Mouse (Mus musculus) stomach, embryonic 16.5 days (tissue): ENCODE results near the gene Spin1. TPM values are rescaled to one million over a fixed set of nuclear protein-coding genes. Genes with fewer than 3 reads are reported as not detected.

ENCODE experiments used
- ATAC-seq: fragments of 200-750 bp; cut with Nextera tagmentation; 2 replicates; pipeline ENCODE4 v1.8.0; 2017; ENCODE audit warnings: moderate number of reproducible peaks, moderate TSS enrichment; ENCODE audit not compliant: insufficient read depth, low FRiP score
- H3K27ac ChIP-seq: fragments of 300-500 bp; sonication (generic); 2 replicates; pipeline ENCODE4 v1.5.1; 2014; ENCODE audit warnings: low read length
- H3K27me3 ChIP-seq: fragments of 300-500 bp; sonication (generic); 2 replicates; pipeline ENCODE4 v1.6.1; 2014; ENCODE audit warnings: low read length, control low read depth, mixed read lengths; ENCODE audit not compliant: control insufficient read depth, insufficient read depth
- H3K36me3 ChIP-seq: fragments of 300-500 bp; sonication (generic); 2 replicates; pipeline ENCODE4 v1.6.1; 2014; ENCODE audit warnings: low read length; ENCODE audit not compliant: control insufficient read depth, insufficient read depth
- H3K4me1 ChIP-seq: fragments of 300-500 bp; sonication (generic); 2 replicates; pipeline ENCODE4 v1.6.1; 2014; ENCODE audit warnings: low read length, control low read depth, mixed read lengths; ENCODE audit not compliant: control insufficient read depth, insufficient read depth
- H3K4me2 ChIP-seq: fragments of 300-500 bp; sonication (generic); 2 replicates; pipeline ENCODE4 v1.6.1; 2014; ENCODE audit warnings: low read depth, low read length, mixed read lengths
- H3K4me3 ChIP-seq: fragments of 300-500 bp; sonication (generic); replicated peaks from 2 replicates; pipeline ENCODE4 v1.5.1; 2014; ENCODE audit warnings: mild to moderate bottlenecking, low read length
- H3K9ac ChIP-seq: fragments of 300-500 bp; sonication (generic); 2 replicates; pipeline ENCODE4 v1.6.1; 2014; ENCODE audit warnings: low read length
- H3K9me3 ChIP-seq: fragments of 300-500 bp; sonication (generic); replicated peaks from 2 replicates; pipeline ENCODE4 v1.6.1; 2016; ENCODE audit warnings: low read length, control low read depth; ENCODE audit not compliant: control insufficient read depth
- WGBS: fragments of 180-500 bp; shearing (Covaris S2); extraction: QIAGEN DNeasy Blood & Tissue Kit; methylation state at CpG from one replicate; pipeline ENCODE4 v1.1.7; 2014; 5-methylcytosine and 5-hydroxymethylcytosine counted together
- polyA plus RNA-seq: library from polyadenylated mRNA; unstranded; fragments of >200 nt; fragmentation: Nextera tagmentation; extraction: Ambion mirVana; gene quantifications from 2 replicates; pipeline ENCODE4 v1.2.1, GENCODE M21; 2015

The Spin1 gene
- polyA plus RNA-seq, 1 experiment from 2014 or later, result 64.8 TPM

- H3K27ac ChIP-seq, result 0 out of 2 replicates have a peak overlapping the region, but pooled peaks have one; percentile 10
- no peak overlapping the region for H3K4me2 ChIP-seq
- no peak overlapping the region for H3K4me3 ChIP-seq
- H3K9me3 ChIP-seq, result no peaks in the 10 kb centered on the region
- H3K27me3 ChIP-seq, result no peaks in the 10 kb centered on the region
- ATAC-seq, result peak; percentile 47; the same call in 1 of the 2 replicates
- peaks cover 8% of the 10 kb centered on the region; the same call in 1 of the 2 replicates for H3K36me3 ChIP-seq
- peaks cover 3% of the 10 kb centered on the region; the same call in 1 of the 2 replicates for H3K4me1 ChIP-seq
- no peak overlapping the region for H3K9ac ChIP-seq
Measured at GRCm38 (mm10) chr13:51137702-51138031, 37.0 kb downstream of the Spin1 start.

DNA sequence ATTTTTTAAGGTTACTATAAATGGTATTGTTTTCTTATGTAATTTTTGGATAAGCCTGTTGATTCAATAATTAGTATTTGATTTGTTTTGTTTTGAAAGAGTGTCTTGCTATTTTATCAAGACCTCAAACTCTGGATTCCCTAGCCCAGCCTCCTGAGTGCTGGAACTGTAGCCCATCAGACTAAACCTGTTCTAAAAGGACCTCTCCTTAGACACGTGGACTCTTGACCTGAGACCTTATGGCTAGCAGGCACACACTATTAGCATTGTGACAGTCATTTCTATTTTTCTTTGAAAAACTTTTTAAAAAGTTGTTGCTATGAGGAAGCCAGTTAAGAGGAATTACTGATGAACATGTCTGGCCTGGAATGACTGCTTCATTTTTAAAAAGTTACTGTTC is 46.4 kb downstream of the Spin1 start:
- Histone ChIP-seq H3K4me2 (no peak overlapping the region), H3K4me3 (no peak overlapping the region), H3K27me3 (no peaks in the 10 kb centered on the region), H3K27ac (no peak overlapping the region), H3K9ac (no peak overlapping the region), H3K36me3 (peaks cover 9% of the 10 kb centered on the region; the same call in 1 of the 2 replicates), H3K9me3 (no peaks in the 10 kb centered on the region), H3K4me1 (peaks cover 6% of the 10 kb centered on the region; the same call in 1 of the 2 replicates)
- 47% methylated on average over 1 of the region's 1 CpGs for WGBS
- no peak for ATAC-seq

DNA sequence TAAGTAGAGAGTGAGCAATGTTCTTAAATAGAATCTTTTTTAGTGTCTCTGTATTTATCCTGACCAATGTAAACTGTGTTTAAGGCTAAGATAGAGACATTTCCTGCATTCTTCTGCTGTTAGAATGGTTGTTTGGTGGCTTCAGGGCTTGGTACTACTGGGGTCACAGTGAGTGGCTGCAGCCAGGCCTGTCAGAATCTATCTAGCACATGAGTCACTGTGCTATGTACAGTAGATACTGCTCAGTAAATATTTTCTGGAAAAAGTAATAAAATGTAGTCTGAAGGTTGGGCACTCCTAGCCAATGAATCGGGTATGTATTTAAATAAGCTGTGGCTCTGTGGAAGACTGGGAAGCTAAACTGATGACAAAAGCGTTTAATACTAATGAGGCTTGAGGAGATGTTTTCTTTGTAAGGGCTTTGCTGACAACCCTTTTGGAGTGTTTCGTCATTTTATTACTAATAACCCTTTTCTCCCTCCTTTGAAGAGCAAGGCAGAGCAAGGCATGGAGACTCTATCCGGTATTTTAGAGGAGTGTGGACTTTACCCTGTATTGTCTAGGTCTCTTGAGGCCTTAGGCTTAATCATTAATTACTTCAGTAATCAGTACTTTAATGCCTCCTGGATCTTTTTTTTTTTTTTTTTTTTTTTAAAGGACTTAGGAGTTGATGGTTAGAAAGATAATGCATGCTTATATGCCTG is 52.4 kb downstream of the Spin1 start:
- Histone ChIP-seq H3K9me3 (no peaks in the 10 kb centered on the region), H3K27ac (peak overlapping the region; percentile 78), H3K36me3 (peaks cover 5% of the 10 kb centered on the region; the same call in 1 of the 2 replicates), H3K4me2 (no peak overlapping the region), H3K4me1 (peaks cover 3% of the 10 kb centered on the region; the same call in 1 of the 2 replicates), H3K4me3 (no peak overlapping the region), H3K9ac (no peak overlapping the region), H3K27me3 (no peaks in the 10 kb centered on the region)
- peak; percentile 86 for ATAC-seq
- WGBS, result 70% methylated on average over 4 of the region's 4 CpGs

- peaks cover 5% of the 10 kb centered on the region; the same call in 1 of the 2 replicates for H3K36me3 ChIP-seq
- WGBS, result 70% methylated on average over 4 of the region's 4 CpGs
- no peaks in the 10 kb centered on the region for H3K9me3 ChIP-seq
- H3K4me2 ChIP-seq, result no peak overlapping the region
- no peak overlapping the region for H3K9ac ChIP-seq
- H3K4me3 ChIP-seq, result no peak overlapping the region
- peaks cover 3% of the 10 kb centered on the region; the same call in 1 of the 2 replicates for H3K4me1 ChIP-seq
- H3K27me3 ChIP-seq, result no peaks in the 10 kb centered on the region
- peak; percentile 56; the same call in 1 of the 2 replicates for ATAC-seq
- H3K27ac ChIP-seq, result peak overlapping the region; percentile 78
Measured at GRCm38 (mm10) chr13:51153670-51154030, 53.0 kb downstream of the Spin1 start.

GRCm38 (mm10) chr13:51155178-51156013 is 54.7 kb downstream of the Spin1 start:
- Histone ChIP-seq H3K9ac (no peak overlapping the region), H3K4me2 (no peak overlapping the region), H3K27me3 (no peaks in the 10 kb centered on the region), H3K36me3 (no peaks in the 10 kb centered on the region; the same call in 1 of the 2 replicates), H3K27ac (peak overlapping the region; percentile 69), H3K4me1 (peaks cover 3% of the 10 kb centered on the region; the same call in 1 of the 2 replicates), H3K4me3 (no peak overlapping the region), H3K9me3 (no peaks in the 10 kb centered on the region)
- 70% methylated on average over 15 of the region's 15 CpGs for WGBS
- ATAC-seq, result no peak

- peaks cover 3% of the 10 kb centered on the region; the same call in 1 of the 2 replicates for H3K4me1 ChIP-seq
- no peak overlapping the region for H3K4me3 ChIP-seq
- no peak for ATAC-seq
- no peaks in the 10 kb centered on the region; the same call in 1 of the 2 replicates for H3K36me3 ChIP-seq
- no peak overlapping the region for H3K4me2 ChIP-seq
- 91% methylated on average over 6 of the region's 6 CpGs for WGBS
- H3K27ac ChIP-seq, result peak overlapping the region; percentile 69; the same call in 1 of the 2 replicates
- no peak overlapping the region for H3K9ac ChIP-seq
- no peaks in the 10 kb centered on the region for H3K27me3 ChIP-seq
- H3K9me3 ChIP-seq, result no peaks in the 10 kb centered on the region
Measured at GRCm38 (mm10) chr13:51156014-51156386, 55.3 kb downstream of the Spin1 start.

DNA sequence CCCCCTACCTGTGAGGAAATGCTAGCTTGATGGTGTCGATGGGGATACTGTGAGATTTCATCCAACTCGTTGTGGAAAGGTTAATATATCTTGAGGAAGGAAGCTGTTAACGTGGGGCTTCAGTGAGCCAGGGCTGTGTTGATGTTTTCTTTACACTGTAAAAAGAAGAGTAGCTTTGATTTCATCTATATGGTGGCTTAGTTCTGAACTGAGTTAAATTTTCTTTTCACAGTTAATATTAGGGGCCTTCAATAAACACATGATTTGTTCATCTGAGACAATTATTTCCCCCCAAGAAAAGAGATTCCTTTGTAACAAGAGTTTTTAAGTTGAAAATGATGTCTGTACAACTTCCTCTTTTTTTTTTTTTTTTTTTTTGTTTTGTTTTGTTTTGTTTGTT is 56.6 kb downstream of the Spin1 start:
- no peak for ATAC-seq
- Histone ChIP-seq H3K4me2 (no peak overlapping the region), H3K27ac (no peak overlapping the region), H3K9me3 (no peaks in the 10 kb centered on the region), H3K4me1 (peaks cover 3% of the 10 kb centered on the region; the same call in 1 of the 2 replicates), H3K4me3 (no peak overlapping the region), H3K27me3 (no peaks in the 10 kb centered on the region), H3K9ac (no peak overlapping the region), H3K36me3 (no peaks in the 10 kb centered on the region; the same call in 1 of the 2 replicates)
- WGBS, result 72% methylated on average over 3 of the region's 3 CpGs

- H3K4me2 ChIP-seq, result no peak overlapping the region
- ATAC-seq, result no peak
- WGBS, result 65% methylated on average over 2 of the region's 2 CpGs
- no peaks in the 10 kb centered on the region for H3K4me1 ChIP-seq
- no peaks in the 10 kb centered on the region for H3K36me3 ChIP-seq
- H3K4me3 ChIP-seq, result no peak overlapping the region
- no peaks in the 10 kb centered on the region for H3K27me3 ChIP-seq
- H3K27ac ChIP-seq, result no peak overlapping the region
- H3K9ac ChIP-seq, result no peak overlapping the region
- H3K9me3 ChIP-seq, result no peaks in the 10 kb centered on the region
Measured at GRCm38 (mm10) chr13:51161672-51162071, 61.0 kb downstream of the Spin1 start.

DNA sequence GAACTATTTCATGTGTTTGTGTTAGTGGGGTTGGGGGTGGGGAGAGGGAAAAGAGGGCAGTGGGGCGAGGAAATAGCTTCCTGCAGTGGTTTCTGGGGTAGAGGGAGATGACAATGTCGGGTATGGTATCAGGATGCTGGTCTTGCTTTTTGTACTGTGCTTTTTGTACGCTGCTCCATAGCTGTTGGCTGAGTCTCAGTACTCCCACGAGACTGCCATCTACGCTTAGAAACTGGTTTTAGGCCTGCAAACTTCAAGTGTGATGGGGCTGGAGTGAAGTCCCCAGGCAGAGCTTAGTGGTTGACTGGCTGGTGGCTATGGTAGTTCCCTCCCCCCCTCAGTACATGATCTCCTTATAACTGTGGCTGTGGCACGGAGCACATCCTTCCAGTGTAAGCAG is 61.6 kb downstream of the Spin1 start:
- 79% methylated on average over 6 of the region's 6 CpGs for WGBS
- Histone ChIP-seq H3K27ac (no peak overlapping the region), H3K4me3 (no peak overlapping the region), H3K36me3 (no peaks in the 10 kb centered on the region), H3K4me1 (no peaks in the 10 kb centered on the region), H3K27me3 (no peaks in the 10 kb centered on the region), H3K9me3 (no peaks in the 10 kb centered on the region), H3K4me2 (no peak overlapping the region), H3K9ac (no peak overlapping the region)
- no peak for ATAC-seq
